ENCODE assay signal across 8 mouse cellular contexts in the genomic region with DNA sequence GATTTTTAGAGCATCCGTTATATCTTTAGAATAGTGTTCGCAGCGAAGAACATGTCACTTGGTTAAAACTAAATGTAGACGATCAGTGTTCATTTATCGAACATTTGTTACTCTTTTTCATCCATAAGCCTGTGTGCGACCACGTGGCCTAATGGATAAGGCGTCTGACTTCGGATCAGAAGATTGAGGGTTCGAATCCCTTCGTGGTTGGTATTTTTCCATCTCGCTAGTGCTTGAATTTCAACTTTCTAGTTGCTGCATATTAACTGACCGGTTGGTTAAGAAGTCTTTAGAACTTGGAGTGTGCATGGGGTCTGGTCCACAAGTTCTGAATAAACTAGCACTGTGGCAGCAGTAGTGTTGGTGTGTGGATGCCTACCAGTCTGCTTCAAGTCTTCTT. TPM values are rescaled to one million over a fixed set of nuclear protein-coding genes. Genes with fewer than 3 reads are reported as not detected.
DNase-seq lines count a peak whose midpoint lies in the region; ATAC-seq and TF ChIP-seq lines count a peak whose summit lies in the region.

No protein-coding gene starts in this region.

- H3K27me3 ChIP-seq in hindbrain, embryonic 10.5 days (ENCODE audit: insufficient read depth, poor library complexity, severe bottlenecking), result peaks cover 11% of the 10 kb centered on the region
- peaks cover 3% of the 10 kb centered on the region; the same call in 1 of the 2 replicates for H3K27me3 ChIP-seq in lung, embryonic 15.5 days
- H3K27me3 ChIP-seq in thymus, adult 2 months (ENCODE audit: control insufficient read depth, insufficient read depth, low read length), result peaks cover 18% of the 10 kb centered on the region

- no peaks in the 10 kb centered on the region for H3K9me3 ChIP-seq in hindbrain, embryonic 10.5 days
- no peaks in the 10 kb centered on the region for H3K9me3 ChIP-seq in lung, embryonic 15.5 days

- no peak overlapping the region for H3K27ac ChIP-seq in hindbrain, embryonic 10.5 days
- no peak overlapping the region for H3K27ac ChIP-seq in lung, embryonic 15.5 days
- H3K27ac ChIP-seq in thymus, adult 2 months (ENCODE audit: control insufficient read depth, insufficient read depth, low read length), result no peak overlapping the region

- ATAC-seq in frontal cortex, adult (ENCODE audit: low TSS enrichment), result peak; percentile 53
- peak; percentile 70; the same call in 1 of the 2 replicates for ATAC-seq in lung, embryonic 15.5 days (ENCODE audit: borderline replicate concordance, extremely low read depth, low FRiP score, low TSS enrichment)

- H3K4me1 ChIP-seq in hindbrain, embryonic 10.5 days (replicated peaks), result peaks cover 22% of the 10 kb centered on the region
- peaks cover 17% of the 10 kb centered on the region for H3K4me1 ChIP-seq in lung, embryonic 15.5 days
- 0 out of 2 replicates have a peak, but pooled peaks cover 7% of the 10 kb centered on the region for H3K4me1 ChIP-seq in thymus, adult 2 months (replicated peaks; ENCODE audit: control insufficient read depth, insufficient read depth, low read length)

- peak overlapping the region; percentile 67 for H3K4me2 ChIP-seq in lung, embryonic 15.5 days

- no peaks in the 10 kb centered on the region for H3K36me3 ChIP-seq in hindbrain, embryonic 10.5 days
- H3K36me3 ChIP-seq in lung, embryonic 15.5 days, result no peaks in the 10 kb centered on the region
- no peaks in the 10 kb centered on the region for H3K36me3 ChIP-seq in thymus, adult 2 months (ENCODE audit: control insufficient read depth, insufficient read depth, low read length)

- no peak for TF ChIP-seq CTCF in thymus, adult 2 months (IDR thresholded peaks at IDR 0.05; ENCODE audit: borderline replicate concordance, control insufficient read depth, extremely low read depth, insufficient read depth, low read length, poor library complexity)

- peak overlapping the region; percentile 44 for H3K9ac ChIP-seq in lung, embryonic 15.5 days

- peak; percentile 86 for DNase-seq in MN1 (ENCODE audit: low spot score)
- peak; percentile 94 for DNase-seq in cerebellum, adult 8-10 months
- DNase-seq in hindbrain, embryonic 10.5 days (ENCODE audit: low spot score), result peak; percentile 84
- peak; percentile 95 for DNase-seq in layer of hippocampus, adult 9-10 months (ENCODE audit: low spot score)
- DNase-seq in ovary, adult 18-20 months (ENCODE audit: low spot score), result peak; percentile 54
- peak; percentile 62 for DNase-seq in thymus, adult 2 months

- no peak for TF ChIP-seq POLR2A in thymus, adult 2 months (IDR thresholded peaks at IDR 0.05; ENCODE audit: control insufficient read depth, extremely low read depth, insufficient read depth, low read length, poor library complexity)

- WGBS in hindbrain, embryonic 10.5 days, result 1% methylated on average over 13 of the region's 13 CpGs
- WGBS in lung, embryonic 15.5 days, result 0% methylated on average over 13 of the region's 13 CpGs
- WGBS in thymus, adult 2 months, result 2% methylated on average over 13 of the region's 13 CpGs

- H3K4me3 ChIP-seq in hindbrain, embryonic 10.5 days, result peak overlapping the region; percentile 55
- H3K4me3 ChIP-seq in lung, embryonic 15.5 days, result peak overlapping the region; percentile 50
- H3K4me3 ChIP-seq in thymus, adult 2 months (ENCODE audit: control insufficient read depth, insufficient read depth, low read length), result no peak overlapping the region

RNA-seq across cellular contexts. Expression of gene Gpx5, which starts 13.0 kb away (rescaled TPM):
- not detected in 2 replicates for polyA plus RNA-seq in hindbrain, embryonic 10.5 days (2016; fragmentation: Nextera tagmentation; extraction: Ambion mirVana)
- polyA plus RNA-seq in lung, embryonic 15.5 days (2015; fragmentation: Nextera tagmentation; extraction: Ambion mirVana), result not detected in 2 replicates
- not detected in 2 replicates for polyA plus RNA-seq in thymus, adult 2 months (2012; rRNA removed)

RNA-seq across cellular contexts. Expression of gene Gpx6, which starts 32.4 kb away (rescaled TPM):
- 0.12 TPM in 1 of 2 replicates, not detected in the other for polyA plus RNA-seq in hindbrain, embryonic 10.5 days (2016; fragmentation: Nextera tagmentation; extraction: Ambion mirVana)
- not detected in 2 replicates for polyA plus RNA-seq in lung, embryonic 15.5 days (2015; fragmentation: Nextera tagmentation; extraction: Ambion mirVana)
- 0.36 and 0.38 TPM in 2 replicates for polyA plus RNA-seq in thymus, adult 2 months (2012; rRNA removed)
